Mouse (Mus musculus): Measurements from ENCODE around the gene Rab17. TPM values are rescaled to one million over a fixed set of nuclear protein-coding genes. Genes with fewer than 3 reads are reported as not detected.

Rab17 gene
- 1 to 10 TPM; 2.1 to 2.8 TPM for total RNA-seq (2021)
- long read RNA-seq, experiment 1, transcript Rab17-201 (6 exons, 1,831 nt), result major isoform, 8 of 8 reads
- long read RNA-seq, experiment 1, partial matches to known transcripts, result 0 of 8 reads
- long read RNA-seq, experiment 1, other reads (novel, unspliced or antisense), result 0 of 8 reads
- long read RNA-seq, experiment 2, partial matches to known transcripts, result 1 of 4 reads
- long read RNA-seq, experiment 2, other reads (novel, unspliced or antisense), result 1 of 4 reads

- DNase-seq, result no peak
Measured at GRCm38 (mm10) chr1:90969347-90969784, at the start of gene Rab17. Rab17 (minus strand) TSS chr1:90969661.

GRCm38 (mm10) chr1:91017111-91017758 is 47.8 kb upstream of the Rab17 start:
- peak; percentile 49 for DNase-seq

GRCm38 (mm10) chr1:91015571-91015970 is 46.1 kb upstream of the Rab17 start:
- DNase-seq, result no peak

DNA sequence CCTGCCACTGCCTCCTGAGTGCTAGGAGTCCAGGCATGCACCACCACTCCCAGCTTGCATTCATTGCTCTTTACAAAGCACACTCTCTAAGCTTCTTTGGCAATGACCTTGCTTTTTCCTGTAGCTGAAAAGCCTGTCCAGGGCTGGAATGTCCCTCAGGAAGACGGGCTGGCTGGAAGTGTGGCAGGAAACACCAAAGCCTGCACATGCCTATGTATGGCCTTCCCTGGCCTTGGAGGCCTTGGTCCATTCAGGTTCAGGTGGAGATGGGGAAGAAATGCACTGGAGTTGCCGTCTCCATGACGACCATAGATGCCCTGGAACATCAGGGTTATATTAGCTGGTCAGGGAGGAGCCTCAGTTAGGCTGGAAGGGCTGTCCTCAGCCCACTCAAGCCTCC is 44.3 kb upstream of the Rab17 start:
- peak; percentile 34 for DNase-seq

DNA sequence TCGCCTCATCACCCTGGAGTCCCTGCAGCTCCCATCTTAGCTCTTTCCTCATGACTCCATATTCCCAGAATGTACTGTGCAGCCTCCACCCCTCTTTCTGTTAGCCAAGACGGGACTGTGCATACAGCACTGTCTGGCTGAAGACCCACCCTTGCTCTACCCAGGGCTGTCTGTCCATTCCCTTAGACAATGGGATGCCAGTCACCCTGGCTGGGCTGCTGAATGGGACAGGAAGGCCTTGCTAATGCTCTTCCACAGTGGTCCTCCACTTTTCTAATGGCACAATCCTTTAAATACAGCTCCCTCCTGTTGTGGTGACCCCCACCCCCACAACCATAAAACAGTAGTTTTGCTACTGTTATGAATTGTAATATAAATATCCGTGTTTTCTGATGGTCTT is 41.9 kb upstream of the Rab17 start:
- DNase-seq, result no peak

GRCm38 (mm10) chr1:91010716-91011115 is 41.3 kb upstream of the Rab17 start:
- no peak for DNase-seq

- no peak for DNase-seq
Measured at GRCm38 (mm10) chr1:91010216-91010615, 40.8 kb upstream of the Rab17 start.

- peak; percentile 65 for DNase-seq
Measured at GRCm38 (mm10) chr1:91009266-91009665, 39.8 kb upstream of the Rab17 start.

DNA sequence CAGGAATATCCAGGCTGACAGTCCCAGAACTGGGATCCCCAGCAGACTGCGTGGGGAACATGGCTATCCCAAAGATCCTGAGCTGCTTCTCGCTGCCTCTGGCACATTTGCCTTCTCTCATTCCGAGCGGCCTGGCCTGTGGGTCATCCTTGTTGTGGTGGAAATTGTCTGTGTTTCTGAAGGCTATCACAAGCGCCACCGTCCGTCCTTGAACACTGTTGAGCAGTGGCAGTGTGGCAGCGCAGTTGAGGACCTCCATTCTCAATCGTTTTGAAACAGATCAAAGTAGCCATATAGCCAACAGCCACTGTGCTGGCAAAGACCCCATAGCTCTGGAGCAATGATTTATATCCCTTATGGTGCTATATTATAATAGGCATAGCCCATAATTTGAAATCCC is 39.3 kb upstream of the Rab17 start:
- no peak for DNase-seq

GRCm38 (mm10) chr1:91008147-91008682 is 38.8 kb upstream of the Rab17 start:
- DNase-seq, result no peak

- no peak for DNase-seq
Measured at GRCm38 (mm10) chr1:91006708-91007107, 37.2 kb upstream of the Rab17 start.

DNA sequence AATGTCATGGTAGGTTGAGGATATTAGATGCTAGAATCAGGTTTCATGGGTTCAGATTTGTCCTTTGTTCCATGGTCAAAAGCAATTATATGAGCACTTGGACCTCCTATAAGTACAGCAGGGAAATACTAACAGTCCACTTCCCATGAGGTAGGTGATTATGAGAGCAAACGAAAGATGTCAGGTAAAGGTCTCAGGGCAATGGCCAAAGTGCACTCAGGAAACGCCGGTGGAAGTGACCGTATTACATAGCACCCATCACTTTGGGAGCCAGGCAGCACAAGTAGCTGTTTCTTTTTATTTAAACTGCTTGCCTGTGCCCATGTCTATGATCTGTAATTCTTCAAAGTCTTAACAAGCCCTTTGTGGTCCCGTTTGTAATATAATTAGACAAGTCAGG is 36.6 kb upstream of the Rab17 start:
- DNase-seq, result no peak

DNA sequence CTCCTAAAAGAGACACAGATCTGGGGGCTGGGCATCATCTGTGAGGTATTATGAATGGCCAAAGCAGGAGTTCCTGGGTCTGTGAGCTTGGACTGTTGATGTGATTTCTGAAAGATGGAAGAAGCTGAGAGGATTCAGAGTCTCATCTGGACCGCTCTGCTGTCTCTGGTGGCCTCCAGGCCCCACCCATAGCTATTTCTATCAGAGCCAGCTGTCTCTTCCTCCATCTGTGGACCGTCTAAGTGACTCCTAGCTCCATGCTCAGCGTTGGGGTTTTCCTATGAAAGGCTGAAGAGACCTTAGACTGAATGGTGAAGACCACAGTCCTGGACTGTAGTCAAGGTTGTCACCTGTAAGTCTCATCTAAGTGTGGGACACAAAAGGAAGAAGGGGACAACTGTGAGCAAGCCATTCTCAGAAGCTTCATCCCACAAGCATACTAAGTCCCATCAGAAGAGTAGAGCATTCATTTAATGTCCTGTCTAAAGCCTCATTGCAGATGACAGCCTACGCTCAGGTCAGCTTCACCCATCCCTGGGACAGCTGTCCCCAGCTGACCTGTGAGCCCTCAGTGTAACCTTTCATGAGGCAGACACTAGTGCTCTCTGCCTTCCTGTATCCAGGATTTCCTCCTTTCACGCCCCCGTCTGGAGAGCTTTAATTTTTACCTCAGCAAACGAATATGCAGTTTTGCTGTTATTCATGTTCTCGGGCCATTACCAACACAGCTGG is 34.2 kb upstream of the Rab17 start:
- no peak for DNase-seq

GRCm38 (mm10) chr1:91002641-91003040 is 33.2 kb upstream of the Rab17 start:
- no peak for DNase-seq

- no peak for DNase-seq
Measured at GRCm38 (mm10) chr1:91001871-91002539, 32.5 kb upstream of the Rab17 start.

DNA sequence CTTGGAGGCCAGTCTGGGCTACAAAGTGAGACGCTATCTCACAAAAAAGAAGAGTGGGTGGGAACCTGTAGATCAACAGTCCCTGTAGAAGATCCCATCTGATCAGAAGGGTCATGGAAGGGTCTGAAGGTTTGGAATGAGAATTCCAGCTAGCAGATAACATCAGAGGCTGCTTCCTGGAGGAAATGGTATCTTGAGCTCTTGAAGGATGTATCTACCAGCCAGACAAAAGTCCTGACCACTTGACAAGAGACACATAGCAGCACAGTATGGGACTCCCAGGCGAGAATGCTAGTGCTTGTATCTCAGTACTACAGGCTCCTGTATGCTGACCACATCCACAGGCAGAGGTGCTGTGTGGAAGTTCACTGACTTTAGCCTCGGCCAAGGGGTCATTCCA is 31.6 kb upstream of the Rab17 start:
- no peak for DNase-seq

DNA sequence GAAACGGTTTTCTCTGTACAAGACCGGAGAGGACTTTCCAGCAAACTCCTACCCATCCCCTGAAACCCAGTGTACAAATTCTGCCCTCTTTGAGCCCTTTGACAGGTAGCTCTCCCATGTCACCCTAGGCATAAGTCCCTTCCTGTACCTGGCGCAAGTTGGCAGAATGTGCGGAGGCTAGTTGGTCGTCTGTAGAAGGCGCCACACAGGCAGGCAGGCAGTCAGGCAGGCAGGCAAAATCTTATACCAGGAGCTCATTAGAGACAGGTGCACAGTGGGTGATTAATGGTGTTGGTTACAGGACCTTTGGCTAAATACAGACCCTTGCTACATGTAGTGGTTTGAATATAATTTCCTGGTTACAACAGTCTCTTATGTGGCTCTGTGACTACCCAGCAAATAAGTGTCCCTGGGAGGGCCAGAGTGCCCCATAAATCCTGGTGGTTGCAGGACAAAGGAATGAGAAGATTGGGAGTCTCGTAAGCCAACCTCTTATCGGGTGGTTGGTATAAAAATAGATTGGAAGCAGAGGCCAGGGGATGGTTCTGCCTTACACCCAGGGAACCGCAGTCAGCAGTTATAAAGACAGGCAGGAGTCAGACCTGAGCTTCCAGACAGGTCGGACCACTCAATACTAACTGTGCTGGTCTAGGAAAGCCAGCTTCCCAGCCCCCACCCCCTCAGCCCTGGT is 30.6 kb upstream of the Rab17 start:
- no peak for DNase-seq

DNA sequence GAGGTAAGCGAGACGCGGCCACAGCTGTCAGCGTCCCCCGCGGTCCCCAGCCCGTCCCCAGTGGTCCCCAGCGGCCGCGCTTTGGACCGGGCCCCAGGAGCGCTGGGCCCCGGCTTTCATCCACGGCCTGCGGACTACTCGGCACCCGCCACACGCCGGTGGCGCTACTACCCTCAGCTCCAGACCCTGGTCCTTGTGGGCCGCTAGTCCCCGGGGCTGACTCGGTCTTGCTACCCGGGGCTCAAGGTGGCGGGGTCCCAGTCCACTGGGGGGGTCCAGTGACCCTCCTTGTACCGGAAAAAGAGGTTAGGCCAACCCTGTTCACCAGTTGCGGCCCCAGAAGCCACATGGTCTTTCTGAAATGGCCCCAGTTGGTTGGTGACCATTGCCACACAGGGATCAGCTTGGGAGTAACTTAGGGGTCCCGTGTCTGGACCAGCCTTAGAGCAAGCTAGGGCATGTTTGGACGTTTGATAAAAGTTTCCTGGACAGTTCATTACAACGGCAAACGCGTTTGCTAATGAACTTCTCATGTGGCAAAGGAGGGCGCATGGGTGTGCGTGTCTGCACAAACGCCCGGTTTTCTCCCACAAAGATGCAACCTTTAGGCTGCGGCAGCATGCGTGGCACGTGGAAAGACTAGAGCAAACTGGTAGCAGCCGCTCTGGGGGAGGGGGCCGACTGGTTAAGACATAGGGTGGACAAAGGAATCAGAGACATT is 29.6 kb upstream of the Rab17 start:
- DNase-seq, result no peak

- peak; percentile 78 for DNase-seq
Measured at GRCm38 (mm10) chr1:90998268-90998890, 28.9 kb upstream of the Rab17 start, which contains the start of gene Lrrfip1. Lrrfip1 (plus strand) TSS chr1:90998737.

- no peak for DNase-seq
Measured at GRCm38 (mm10) chr1:90997641-90998040, 28.2 kb upstream of the Rab17 start.

DNA sequence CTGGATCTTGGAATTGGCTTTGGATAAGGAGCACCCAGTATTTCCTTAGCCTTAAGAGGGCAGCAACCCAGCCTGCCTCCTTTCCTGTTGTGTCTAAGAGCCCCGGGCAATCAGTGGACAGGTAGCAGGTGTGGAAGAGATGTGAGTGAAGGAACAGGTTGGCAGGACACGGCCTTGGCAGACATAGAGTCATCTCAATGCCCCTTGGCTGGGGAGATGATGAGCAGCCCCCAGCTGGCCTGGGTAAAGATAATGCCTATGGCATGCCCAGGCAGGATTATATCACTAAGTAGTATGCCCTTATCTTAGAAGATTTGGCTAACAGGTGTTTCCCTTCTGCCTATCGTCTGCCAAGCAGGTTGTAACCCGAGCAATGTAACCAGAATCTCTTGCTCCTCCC is 27.7 kb upstream of the Rab17 start:
- no peak for DNase-seq

Data from adrenal gland, postnatal 10 days (tissue).